Mouse (Mus musculus): ENCODE measurements around the gene Orm1. TPM values are rescaled to one million over a fixed set of nuclear protein-coding genes. Genes with fewer than 3 reads are reported as not detected.

The Orm1 gene
- polyA plus RNA-seq, 1 experiment, result not detected

- Histone ChIP-seq H3K27ac (ENCODE audit: insufficient read depth, low read length) (no peak overlapping the region), H3K27me3 (ENCODE audit: control insufficient read depth, insufficient read depth, low read length) (no peaks in the 10 kb centered on the region), H3K4me3 (replicated peaks; ENCODE audit: insufficient read depth, low read depth, low read length) (no peak overlapping the region), H3K4me1 (ENCODE audit: control insufficient read depth, insufficient read depth, low read length) (no peaks in the 10 kb centered on the region; the same call in 1 of the 2 replicates)
- 63% methylated on average over 11 of the region's 11 CpGs for WGBS
- TF ChIP-seq CTCF (IDR thresholded peaks at IDR 0.05; ENCODE audit: borderline replicate concordance, insufficient read depth, low read depth, low read length) (no peak), POLR2A (IDR thresholded peaks at IDR 0.05; ENCODE audit: borderline replicate concordance, insufficient read depth, low read length) (no peak)
- DNase-seq, result no peak
Measured at GRCm38 (mm10) chr4:63389887-63390528, 45.6 kb downstream of the Orm1 start.

DNA sequence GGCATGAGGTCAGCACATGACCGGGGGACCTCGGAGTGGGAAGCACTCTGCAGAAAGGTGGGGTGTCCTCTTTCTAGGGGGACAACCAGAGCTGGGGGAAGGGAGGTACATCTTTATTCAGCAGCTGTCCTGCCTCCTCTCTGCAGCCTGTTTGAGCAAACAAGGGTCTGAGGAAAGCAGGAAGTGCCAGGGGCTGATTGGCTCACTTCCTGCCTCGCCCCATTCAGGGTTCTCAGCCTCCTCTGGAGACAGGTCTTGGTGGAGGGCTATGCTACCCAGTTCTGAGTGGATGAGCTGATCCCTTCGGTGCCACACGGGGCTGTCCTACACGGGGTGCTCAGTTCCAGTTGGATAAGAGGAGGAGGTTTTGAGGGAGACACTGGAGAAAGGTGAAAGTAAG is 47.0 kb downstream of the Orm1 start:
- no peak for DNase-seq
- Histone ChIP-seq H3K27ac (ENCODE audit: insufficient read depth, low read length) (no peak overlapping the region), H3K4me3 (replicated peaks; ENCODE audit: insufficient read depth, low read depth, low read length) (no peak overlapping the region), H3K27me3 (ENCODE audit: control insufficient read depth, insufficient read depth, low read length) (no peaks in the 10 kb centered on the region), H3K4me1 (ENCODE audit: control insufficient read depth, insufficient read depth, low read length) (no peaks in the 10 kb centered on the region; the same call in 1 of the 2 replicates)
- TF ChIP-seq POLR2A (IDR thresholded peaks at IDR 0.05; ENCODE audit: borderline replicate concordance, insufficient read depth, low read length) (no peak), CTCF (IDR thresholded peaks at IDR 0.05; ENCODE audit: borderline replicate concordance, insufficient read depth, low read depth, low read length) (no peak)
- WGBS, result 83% methylated on average over 6 of the region's 6 CpGs

Other genes with a start within 250 kb of the Orm1 start
- not detected in 2 replicates for gene Ambp, start 189.8 kb upstream of the Orm1 start, polyA plus RNA-seq (2012; rRNA removed)
- 0.06 TPM in 1 of 2 replicates, not detected in the other for gene Kif12, start 172.4 kb upstream of the Orm1 start, polyA plus RNA-seq (2012; rRNA removed)
- gene Col27a1, start 130.6 kb upstream of the Orm1 start, polyA plus RNA-seq (2012; rRNA removed), result 24.2 and 27.4 TPM in 2 replicates
- 0.14 TPM in 1 of 2 replicates, not detected in the other for gene Orm3, start 11.6 kb downstream of the Orm1 start, polyA plus RNA-seq (2012; rRNA removed)
- not detected in 2 replicates for gene Orm2, start 17.9 kb downstream of the Orm1 start, polyA plus RNA-seq (2012; rRNA removed)
- gene Akna, start 58.8 kb downstream of the Orm1 start, polyA plus RNA-seq (2012; rRNA removed), result 1.9 TPM in 2 replicates
- 91.9 and 101 TPM in 2 replicates for gene Whrn, start 151.4 kb downstream of the Orm1 start, polyA plus RNA-seq (2012; rRNA removed)
- 148 and 154 TPM in 2 replicates for gene Atp6v1g1, start 200.2 kb downstream of the Orm1 start, polyA plus RNA-seq (2012; rRNA removed)
- 11.8 and 12.3 TPM in 2 replicates for gene Tmem268, start 214.2 kb downstream of the Orm1 start, polyA plus RNA-seq (2012; rRNA removed)